Mouse (Mus musculus) kidney, adult 18-20 months (tissue): ENCODE measurements around the gene Usp5.
"Not testable (repeated sequence)": the region's sequence is repeated elsewhere in the genome, so short reads cannot be mapped to it uniquely, and the experiment has no call there.

ENCODE experiments used
- DNase-seq: peaks from one replicate; pipeline ENCODE4 v3.0.0; 2021

Usp5 gene

GRCm38 (mm10) chr6:124839805-124840204 is 10.5 kb upstream of the Usp5 start:
- no peak for DNase-seq

GRCm38 (mm10) chr6:124836411-124836810 is 7.1 kb upstream of the Usp5 start:
- DNase-seq = no peak

GRCm38 (mm10) chr6:124835531-124835930 is 6.2 kb upstream of the Usp5 start:
- no peak for DNase-seq

- DNase-seq = no peak
Observed at GRCm38 (mm10) chr6:124834512-124835081, 5.3 kb upstream of the Usp5 start.

GRCm38 (mm10) chr6:124831649-124832048 is 2.4 kb upstream of the Usp5 start:
- DNase-seq = no peak

GRCm38 (mm10) chr6:124831199-124831598 is 1.9 kb upstream of the Usp5 start:
- DNase-seq = not testable (repeated sequence)

- DNase-seq = peak; percentile 92
Observed at GRCm38 (mm10) chr6:124829799-124830700, 766 bp upstream of the Usp5 start.

- DNase-seq = peak; percentile 49
Observed at GRCm38 (mm10) chr6:124828101-124828592, 1.1 kb downstream of the Usp5 start.

GRCm38 (mm10) chr6:124822049-124822448 is 7.2 kb downstream of the Usp5 start:
- DNase-seq = no peak

GRCm38 (mm10) chr6:124820891-124821290 is 8.4 kb downstream of the Usp5 start:
- DNase-seq = no peak

GRCm38 (mm10) chr6:124817971-124818370 is 11.3 kb downstream of the Usp5 start:
- no peak for DNase-seq

- DNase-seq = no peak
Observed at GRCm38 (mm10) chr6:124817563-124817962, 11.7 kb downstream of the Usp5 start.

GRCm38 (mm10) chr6:124817125-124817524 is 12.2 kb downstream of the Usp5 start:
- DNase-seq = no peak

- DNase-seq = no peak
Observed at GRCm38 (mm10) chr6:124816611-124817010, 12.7 kb downstream of the Usp5 start.

GRCm38 (mm10) chr6:124814858-124815774 is 14.2 kb downstream of the Usp5 start:
- no peak for DNase-seq

- no peak for DNase-seq
Observed at GRCm38 (mm10) chr6:124814448-124814847, 14.8 kb downstream of the Usp5 start.

GRCm38 (mm10) chr6:124813933-124814332 is 15.4 kb downstream of the Usp5 start, which contains the start of gene Tpi1:
Gene Tpi1, minus strand, starts transcription at chr6:124814296.
- DNase-seq = peak; percentile 93

GRCm38 (mm10) chr6:124813496-124813895 is 15.8 kb downstream of the Usp5 start:
- DNase-seq = peak; percentile 67

- DNase-seq = no peak
Observed at GRCm38 (mm10) chr6:124812848-124813247, 16.4 kb downstream of the Usp5 start.

- peak; percentile 29 for DNase-seq
Observed at GRCm38 (mm10) chr6:124811701-124812560, 17.4 kb downstream of the Usp5 start.

GRCm38 (mm10) chr6:124811403-124811665 is 17.9 kb downstream of the Usp5 start:
- DNase-seq = no peak
